Mouse (Mus musculus) ES-E14 (cell line): Measurements from ENCODE around the gene Sema6c. TPM values are rescaled to one million over a fixed set of nuclear protein-coding genes. Genes with fewer than 3 reads are reported as not detected.

Experiments
- DNase-seq: peaks from one replicate; pipeline ENCODE4 v3.0.0-alpha.2; 2013; ENCODE audit warnings: low read depth, low spot score
- H3K27ac ChIP-seq: 2 replicates; pipeline ENCODE4 v1.5.1; 2012; ENCODE audit warnings: low read depth, mild to moderate bottlenecking, low read length, moderate library complexity, mixed read lengths; ENCODE audit not compliant: poor library complexity, insufficient read depth, severe bottlenecking
- H3K36me3 ChIP-seq: 2 replicates; pipeline ENCODE4 v1.6.1; 2012; ENCODE audit warnings: mild to moderate bottlenecking, low read length, moderate library complexity, mixed read lengths; ENCODE audit not compliant: control insufficient read depth, poor library complexity, insufficient read depth, severe bottlenecking
- H3K4me1 ChIP-seq, 2 experiments: fragments of 150-350 bp in 1 of 2; sonication (generic) in 1 of 2; 2 replicates each; pipeline ENCODE4 v1.6.1; 2012; ENCODE audit warnings: low read length in 2 of 2, mild to moderate bottlenecking in 1 of 2, mixed read lengths in 1 of 2; ENCODE audit not compliant: control insufficient read depth in 2 of 2, insufficient read depth in 2 of 2, poor library complexity in 1 of 2
- H3K4me3 ChIP-seq, 2 experiments: fragments of 150-350 bp in 1 of 2; sonication (generic) in 1 of 2; 2 replicates each; pipeline ENCODE4 v1.5.1; 2012; ENCODE audit warnings: low read length in 2 of 2, low read depth in 1 of 2, mild to moderate bottlenecking in 1 of 2, mixed read lengths in 1 of 2; ENCODE audit not compliant: insufficient read depth in 1 of 2, poor library complexity in 1 of 2, severe bottlenecking in 1 of 2
- H3K9ac ChIP-seq: 2 replicates; pipeline ENCODE4 v1.6.1; 2012; ENCODE audit warnings: low read depth, mild to moderate bottlenecking, low read length, mixed read lengths; ENCODE audit not compliant: poor library complexity, insufficient read depth, severe bottlenecking
- H3K9me3 ChIP-seq: fragments of 150-350 bp; sonication (generic); 2 replicates; pipeline ENCODE4 v1.6.1; 2012; ENCODE audit warnings: low read depth, mild to moderate bottlenecking, low read length; ENCODE audit not compliant: control insufficient read depth, insufficient read depth
- CHD2 ChIP-seq: IDR thresholded peaks from 2 replicates; pipeline ENCODE4 v1.6.1; 2014; ENCODE audit warnings: mild to moderate bottlenecking, low read depth, low read length, inconsistent platforms
- HCFC1 ChIP-seq: IDR thresholded peaks from 2 replicates; pipeline ENCODE4 v1.6.1; 2012; ENCODE audit warnings: low read length, inconsistent platforms, borderline replicate concordance; ENCODE audit not compliant: insufficient read depth
- MAFK ChIP-seq: IDR thresholded peaks from 2 replicates; pipeline ENCODE4 v1.6.1; 2014; ENCODE audit warnings: mild to moderate bottlenecking, low read depth, low read length, inconsistent platforms; ENCODE audit not compliant: insufficient read depth
- ZC3H11A ChIP-seq: IDR thresholded peaks from 2 replicates; pipeline ENCODE4 v1.6.1; 2012; ENCODE audit warnings: low read depth, mild to moderate bottlenecking, inconsistent platforms, low read length, borderline replicate concordance
- ZNF384 ChIP-seq: IDR thresholded peaks from 2 replicates; pipeline ENCODE4 v1.6.1; 2012; ENCODE audit warnings: low read depth, low read length, inconsistent platforms
- in situ Hi-C, 2 experiments: fragments of 600-800 bp; cut with MboI; formaldehyde crosslinking; loops; one replicate each; pipeline ENCODE4 v1.15.1; 2025; ENCODE audit warnings: low sequenced_read_pairs in 2 of 2, inconsistent platforms in 1 of 2; ENCODE audit not compliant: unreplicated experiment in 2 of 2
- total RNA-seq: library from RNA; depleted of rRNA; stranded (reverse); fragments of 300-350 nt; gene quantifications from 2 replicates; pipeline ENCODE4 v1.2.3, GENCODE M21; 2012

Gene Sema6c
- total RNA-seq, 1 experiment: 15.3 TPM

DNA sequence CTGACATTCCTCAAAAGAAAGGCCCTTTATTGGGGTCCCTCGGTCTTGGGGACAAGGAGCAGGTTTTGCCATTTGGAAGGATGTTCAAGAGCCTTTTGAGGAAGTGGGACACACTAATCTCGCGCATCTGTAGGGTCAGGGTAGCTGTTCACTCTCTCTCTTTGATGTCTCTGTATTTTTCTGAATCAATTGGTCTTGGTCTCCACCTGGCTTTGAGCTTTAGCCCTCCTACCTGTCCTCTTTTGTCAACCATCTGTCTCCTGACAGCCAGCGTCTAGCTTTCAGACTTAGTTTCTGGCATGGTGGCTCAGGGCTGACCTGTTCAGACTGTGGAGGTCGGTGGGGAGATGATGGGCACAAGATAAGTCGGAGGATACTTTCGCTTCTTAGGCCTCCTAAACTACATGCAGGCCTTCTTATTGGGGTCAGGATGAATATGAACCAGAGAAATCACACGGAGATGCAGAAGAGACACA lies 708 bp upstream of the Sema6c start:
- Histone ChIP-seq H3K36me3 (no peaks in the 10 kb centered on the region), H3K9ac (no peak overlapping the region), H3K27ac (no peak overlapping the region), H3K4me1 (peaks cover 4 to 23% of the 10 kb centered on the region in 2 experiments), H3K9me3 (no peaks in the 10 kb centered on the region), H3K4me3 (peak overlapping the region; percentile 51 to 81; a peak in 3 of 4 replicates)
- DNase-seq: no peak
- TF ChIP-seq HCFC1 (no peak), ZC3H11A (no peak), ZNF384 (no peak), CHD2 (no peak), MAFK (no peak)
- in situ Hi-C loops: no loop called here

DNA sequence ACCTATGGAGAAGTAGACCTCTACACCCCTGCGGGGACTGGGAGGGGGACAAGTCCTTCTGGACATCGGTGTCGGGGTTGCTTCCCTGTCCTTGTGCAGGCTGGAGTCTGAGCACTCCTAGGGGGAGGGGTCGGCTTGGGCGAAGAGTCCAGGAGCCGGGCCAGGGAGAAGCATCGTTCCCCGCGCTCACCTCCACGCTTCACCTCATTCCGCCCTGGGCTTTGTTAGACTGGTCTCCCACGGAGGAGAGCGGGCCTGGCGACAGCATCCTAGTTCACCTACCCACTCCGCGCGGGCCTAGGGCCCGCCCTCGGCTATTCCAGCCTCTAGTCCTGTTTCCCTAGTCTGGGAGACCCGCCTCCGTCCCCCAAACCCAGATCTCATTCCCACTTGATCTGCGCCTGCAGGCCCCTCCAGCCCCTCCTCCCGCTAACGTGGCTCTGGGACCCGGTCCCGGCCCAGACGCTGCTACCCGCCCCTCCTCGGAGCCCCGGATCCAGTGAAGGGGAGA lies 839 bp downstream of the Sema6c start:
- no peak overlapping the region for H3K27ac ChIP-seq
- in situ Hi-C loops: no loop called here
- peak; percentile 13 for DNase-seq

DNA sequence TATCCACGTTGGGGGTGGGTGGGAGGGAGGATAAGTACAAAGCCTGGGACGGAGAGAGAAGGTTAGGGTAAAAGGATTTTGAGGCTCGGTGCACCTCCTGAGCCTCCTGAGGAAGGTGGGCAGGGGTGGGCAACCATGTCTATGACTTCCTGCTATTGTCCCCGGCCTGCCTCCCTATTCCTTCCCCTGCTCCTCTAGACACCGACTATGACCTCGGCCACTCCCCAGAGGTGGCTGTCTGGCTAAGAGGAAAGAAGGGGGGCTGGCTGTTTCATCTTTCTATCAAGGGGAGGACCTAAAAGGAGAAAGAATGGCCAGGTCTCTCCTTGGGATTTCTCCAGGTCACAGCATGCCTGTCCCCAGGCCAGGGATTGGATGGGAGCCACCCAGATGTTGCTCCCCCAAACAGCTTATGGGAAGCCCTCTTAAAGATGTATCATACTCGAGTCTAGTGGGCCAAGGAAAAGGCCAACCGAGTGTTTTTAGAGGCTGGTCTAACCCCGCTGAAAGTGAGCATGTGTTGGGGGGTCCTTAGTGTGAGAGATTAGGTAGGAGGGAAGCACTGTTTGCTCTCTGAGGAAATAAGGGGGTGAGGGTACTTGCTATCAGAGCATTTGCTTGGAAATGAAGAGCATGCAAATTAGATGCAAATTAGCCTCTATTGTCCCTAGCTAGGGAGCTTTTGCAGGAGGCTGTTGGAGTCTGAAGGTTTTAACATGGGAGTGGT lies 1.5 kb downstream of the Sema6c start:
- Histone ChIP-seq H3K27ac (no peak overlapping the region; the same call in 1 of the 2 replicates), H3K9me3 (no peaks in the 10 kb centered on the region), H3K4me3 (peak overlapping the region; percentile 80 to 86), H3K36me3 (no peaks in the 10 kb centered on the region), H3K4me1 (peaks cover 4 to 23% of the 10 kb centered on the region in 2 experiments), H3K9ac (peak overlapping the region; percentile 45; the same call in 1 of the 2 replicates)
- in situ Hi-C loops: no loop called here
- peak; percentile 20 for DNase-seq
- TF ChIP-seq HCFC1: no peak
- TF ChIP-seq ZNF384: no peak
- TF ChIP-seq ZC3H11A: no peak
- no peak for TF ChIP-seq CHD2
- TF ChIP-seq MAFK: no peak

More for the DNA sequence above, 839 bp downstream of the Sema6c start:
- TF ChIP-seq ZNF384 (no peak), ZC3H11A (no peak), CHD2 (no peak), MAFK (no peak), HCFC1 (no peak)
- H3K4me3 ChIP-seq: peak overlapping the region; percentile 80 to 86
- no peaks in the 10 kb centered on the region for H3K9me3 ChIP-seq
- peaks cover 4 to 23% of the 10 kb centered on the region in 2 experiments for H3K4me1 ChIP-seq
- H3K9ac ChIP-seq: peak overlapping the region; percentile 9; the same call in 1 of the 2 replicates
- H3K36me3 ChIP-seq: no peaks in the 10 kb centered on the region

DNA sequence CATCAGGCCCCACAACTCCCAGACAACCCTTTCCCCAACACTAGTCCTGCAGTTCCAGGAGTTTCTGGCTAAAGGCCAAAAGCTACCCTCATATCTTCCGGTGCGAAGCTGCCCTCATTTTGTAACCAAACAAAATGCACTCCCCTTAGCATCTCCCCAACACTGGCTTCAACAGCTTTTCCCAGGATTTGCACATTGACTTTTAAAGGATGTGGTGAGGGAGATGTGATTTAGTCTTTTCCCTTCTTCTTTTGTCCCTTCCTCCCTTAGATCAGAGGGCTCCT lies 2.0 kb downstream of the Sema6c start:
- Histone ChIP-seq H3K9ac (no peak overlapping the region), H3K36me3 (no peaks in the 10 kb centered on the region), H3K27ac (no peak overlapping the region), H3K9me3 (no peaks in the 10 kb centered on the region), H3K4me3 (peak overlapping the region in 1 of 2 experiments; percentile 86; a peak in 1 of 4 replicates), H3K4me1 (peaks cover 4 to 25% of the 10 kb centered on the region in 2 experiments)
- no peak for TF ChIP-seq CHD2
- DNase-seq: no peak
- in situ Hi-C loops: no loop called here
